Mouse (Mus musculus) small intestine, adult 2 months (tissue): ENCODE measurements around the gene Clca3a2. TPM values are rescaled to one million over a fixed set of nuclear protein-coding genes. Genes with fewer than 3 reads are reported as not detected.
"Not testable (repeated sequence)": the region's sequence is repeated elsewhere in the genome, so short reads cannot be mapped to it uniquely, and the experiment has no call there.

Experiments used
- H3K27ac ChIP-seq: fragments of 200-500 bp; 2 replicates; pipeline ENCODE4 v1.5.1; 2012; ENCODE audit warnings: low read depth, low read length, control low read depth, inconsistent platforms; ENCODE audit not compliant: insufficient read depth
- H3K27me3 ChIP-seq: fragments of 200-500 bp; 2 replicates; pipeline ENCODE4 v1.6.1; 2012; ENCODE audit warnings: mild to moderate bottlenecking, moderate library complexity, low read length, inconsistent platforms; ENCODE audit not compliant: control insufficient read depth, insufficient read depth
- H3K36me3 ChIP-seq: fragments of 200-500 bp; 2 replicates; pipeline ENCODE4 v1.6.1; 2012; ENCODE audit warnings: mild to moderate bottlenecking, low read length, control low read depth, inconsistent platforms; ENCODE audit not compliant: control insufficient read depth, insufficient read depth
- H3K4me1 ChIP-seq: fragments of 200-500 bp; 2 replicates; pipeline ENCODE4 v1.6.1; 2012; ENCODE audit warnings: low read length, inconsistent platforms, mixed read lengths; ENCODE audit not compliant: control insufficient read depth, insufficient read depth, insufficient read length
- H3K4me3 ChIP-seq: fragments of 200-500 bp; 2 replicates; pipeline ENCODE4 v1.5.1; 2012; ENCODE audit warnings: low read depth, mild to moderate bottlenecking, control low read depth, inconsistent platforms, low read length, moderate library complexity
- CTCF ChIP-seq: fragments of 200-500 bp; IDR thresholded peaks from 2 replicates; pipeline ENCODE4 v1.5.1; 2012; ENCODE audit warnings: low read depth, mild to moderate bottlenecking, control low read depth, inconsistent platforms, low read length, moderate library complexity, mixed read lengths; ENCODE audit not compliant: insufficient replicate concordance, insufficient read length; ENCODE audit errors: extremely low read depth
- POLR2A ChIP-seq: fragments of 200-500 bp; IDR thresholded peaks from 2 replicates; pipeline ENCODE4 v1.6.1; 2012; ENCODE audit warnings: low read depth, mild to moderate bottlenecking, control low read depth, inconsistent platforms, low read length, moderate library complexity
- WGBS: fragments of 180-500 bp; shearing (Covaris S2); methylation state at CpG from one replicate; pipeline ENCODE4 v1.1.7; 2018; 5-methylcytosine and 5-hydroxymethylcytosine counted together
- polyA plus RNA-seq: library from polyadenylated mRNA; depleted of rRNA; stranded (reverse); fragments of >200 nt; gene quantifications from 2 replicates; pipeline ENCODE4 v1.2.3, GENCODE M21; 2012

Gene Clca3a2
- polyA plus RNA-seq, 1 experiment = 4.4 TPM

DNA sequence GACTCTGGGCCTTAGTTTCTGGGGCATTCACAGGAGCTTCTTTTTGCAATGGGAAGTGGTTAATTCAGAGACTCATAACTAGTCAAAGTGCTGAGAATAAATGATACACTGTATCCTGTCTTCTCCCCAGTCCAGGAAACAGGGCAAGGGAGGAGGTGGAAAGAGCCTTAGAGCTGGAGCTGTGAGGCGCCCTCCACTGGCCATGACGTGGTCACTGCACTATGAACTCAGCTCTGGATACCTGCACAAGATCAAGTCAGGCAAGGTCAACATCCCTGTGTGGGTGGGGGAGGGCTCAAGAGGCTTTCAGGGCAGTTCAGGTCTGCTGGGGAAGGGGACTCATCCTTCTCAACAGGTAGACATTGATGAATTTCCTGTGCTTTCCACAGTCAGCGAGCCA is 7.5 kb downstream of the Clca3a2 start:
- TF ChIP-seq CTCF (peak; percentile 47; the same call in 1 of the 2 replicates), POLR2A (no peak)
- Histone ChIP-seq H3K27me3 (no peaks in the 10 kb centered on the region), H3K27ac (no peak overlapping the region), H3K4me3 (no peak overlapping the region), H3K36me3 (peaks cover 7% of the 10 kb centered on the region; the same call in 1 of the 2 replicates), H3K4me1 (no peaks in the 10 kb centered on the region)
- WGBS = 44% methylated on average over 3 of the region's 3 CpGs

DNA sequence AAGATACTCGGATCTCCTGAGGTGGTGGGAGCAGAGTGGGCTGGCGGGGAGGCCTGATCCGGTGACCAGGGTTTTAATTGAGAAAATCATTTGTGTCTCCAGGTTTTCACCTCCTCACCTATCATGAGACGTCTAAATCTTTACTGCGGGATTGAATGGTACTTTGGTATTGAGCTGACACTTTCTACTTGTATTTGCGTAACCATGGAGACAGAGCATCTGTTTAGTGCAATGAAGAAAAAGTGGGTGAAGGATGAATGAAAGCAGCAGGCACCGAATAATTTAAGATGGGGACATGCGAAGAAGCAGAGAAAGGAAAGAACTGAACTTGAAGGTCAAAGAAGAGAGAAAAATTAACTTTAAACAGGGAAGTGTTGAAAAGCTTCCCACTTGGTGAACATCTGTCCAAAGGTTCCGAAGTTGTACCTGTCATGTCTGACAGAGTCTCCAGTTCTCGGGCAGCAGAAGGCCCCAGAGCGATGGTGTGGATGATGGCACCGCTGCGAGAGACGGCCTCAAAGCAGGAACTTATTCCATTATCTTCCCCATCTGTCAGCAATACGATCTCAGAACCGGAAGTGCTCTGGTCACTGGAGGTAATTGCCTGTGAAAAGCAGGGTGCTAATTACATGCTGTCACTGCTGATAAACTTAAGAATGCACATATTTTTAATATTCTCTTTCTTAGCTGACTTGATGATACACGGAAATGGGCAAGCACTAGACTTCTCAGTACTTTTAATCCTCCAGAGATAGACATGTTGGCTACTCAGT is 11.0 kb downstream of the Clca3a2 start:
- not testable (repeated sequence) for H3K36me3 ChIP-seq, H3K4me3 ChIP-seq, H3K27ac ChIP-seq, H3K27me3 ChIP-seq, H3K4me1 ChIP-seq
- WGBS = 79% methylated on average over 16 of the region's 17 CpGs

DNA sequence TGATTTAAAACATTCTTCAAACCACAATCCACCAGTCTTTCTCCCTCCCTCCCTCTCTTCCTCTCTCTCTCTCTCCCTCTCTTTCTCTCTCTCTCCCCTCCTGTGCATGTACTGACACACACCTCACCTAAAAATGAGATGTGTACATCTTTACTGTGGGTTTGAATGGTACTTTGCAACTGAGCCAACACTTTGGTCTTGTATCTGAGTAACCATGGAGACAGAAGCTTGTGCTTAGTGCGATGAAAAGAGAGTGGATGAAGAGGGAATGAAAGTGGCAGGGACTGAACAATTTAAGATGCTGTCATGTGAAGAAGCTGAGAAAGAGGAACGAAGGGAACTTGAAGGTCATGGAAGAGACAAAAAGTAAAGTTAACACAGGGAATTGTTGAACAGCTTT is 12.7 kb downstream of the Clca3a2 start:
- 85% methylated on average over 2 of the region's 2 CpGs for WGBS
- not testable (repeated sequence) for H3K4me1 ChIP-seq, H3K4me3 ChIP-seq

DNA sequence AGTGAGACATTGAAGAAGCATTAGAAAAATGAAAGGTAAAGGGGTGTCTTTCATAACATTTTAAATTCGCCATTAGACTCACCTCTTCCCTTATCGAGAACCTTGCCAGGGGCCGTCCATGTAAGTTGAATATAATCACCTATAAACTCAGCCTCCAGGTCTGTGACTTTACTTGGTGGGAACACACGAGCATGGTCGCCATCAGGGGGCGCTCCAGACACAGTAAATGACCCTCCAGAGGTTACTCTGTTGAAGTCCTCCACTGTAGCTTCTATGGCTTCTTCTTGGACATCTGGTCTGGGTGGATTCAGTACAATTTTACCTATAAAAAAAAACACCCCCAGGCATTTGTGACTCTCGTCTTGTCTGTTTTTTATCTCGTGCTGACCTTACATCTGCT is 17.4 kb downstream of the Clca3a2 start:
- 43% methylated on average over 8 of the region's 8 CpGs for WGBS
- TF ChIP-seq CTCF (peak; percentile 53; the same call in 1 of the 2 replicates), POLR2A (no peak)
- Histone ChIP-seq H3K36me3 (peaks cover 3% of the 10 kb centered on the region; the same call in 1 of the 2 replicates), H3K27ac (no peak overlapping the region), H3K4me1 (peaks cover 5% of the 10 kb centered on the region; the same call in 1 of the 2 replicates), H3K4me3 (no peak overlapping the region), H3K27me3 (no peaks in the 10 kb centered on the region)

More for the DNA sequence above, 12.7 kb downstream of the Clca3a2 start:
- not testable (repeated sequence) for H3K36me3 ChIP-seq, H3K27ac ChIP-seq, H3K27me3 ChIP-seq

DNA sequence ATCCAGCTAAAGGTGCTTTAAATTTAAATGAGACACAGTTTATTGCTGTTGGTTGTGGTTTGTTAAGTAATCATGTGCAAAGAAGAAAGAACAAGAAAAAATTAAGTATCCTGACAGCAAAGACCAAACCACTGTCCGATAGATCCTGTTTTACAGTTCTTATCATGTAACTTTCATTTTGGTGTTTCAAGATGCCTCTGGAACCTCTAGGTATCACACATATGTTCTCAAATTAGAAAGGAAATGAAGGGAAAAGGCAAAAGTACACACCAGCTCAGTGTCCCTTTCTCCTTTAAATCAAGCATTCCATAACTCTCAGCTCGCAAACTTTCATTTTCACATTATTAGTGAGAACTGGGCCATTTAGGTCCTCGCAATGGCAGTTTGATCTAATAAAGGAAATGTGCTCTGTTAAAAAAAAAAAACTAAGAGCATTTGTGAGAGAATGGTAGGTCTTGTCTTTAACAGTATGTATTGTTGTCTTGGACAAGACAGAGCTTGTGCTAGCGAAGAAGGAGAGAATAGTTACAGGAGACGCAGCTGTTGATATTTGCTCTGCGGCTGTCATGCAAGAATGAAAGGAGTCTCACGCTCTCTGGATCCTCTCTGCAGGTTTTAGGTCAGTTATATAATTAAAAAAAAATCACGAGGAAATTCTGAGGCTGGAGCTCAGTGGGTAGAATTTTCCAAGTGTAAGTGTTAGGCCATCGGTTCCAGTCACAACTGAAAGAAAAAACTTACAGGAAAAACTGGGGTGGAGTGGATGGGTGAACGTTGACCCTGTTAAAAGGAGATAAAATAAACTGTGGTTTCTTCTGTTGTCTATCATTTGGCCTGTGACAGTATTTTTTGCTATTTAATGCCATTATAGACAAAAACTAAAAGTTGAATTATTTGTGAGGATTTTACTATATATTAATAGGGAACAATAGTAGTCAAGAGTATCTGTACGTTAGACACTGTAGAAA is 33.8 kb downstream of the Clca3a2 start:
- TF ChIP-seq POLR2A (no peak), CTCF (no peak)
- no peak overlapping the region for H3K27ac ChIP-seq
- peaks cover 5% of the 10 kb centered on the region; the same call in 1 of the 2 replicates for H3K36me3 ChIP-seq
- no peaks in the 10 kb centered on the region for H3K27me3 ChIP-seq
- no peaks in the 10 kb centered on the region for H3K4me1 ChIP-seq
- 79% methylated on average over 11 of the region's 11 CpGs for WGBS
- H3K4me3 ChIP-seq = no peak overlapping the region

DNA sequence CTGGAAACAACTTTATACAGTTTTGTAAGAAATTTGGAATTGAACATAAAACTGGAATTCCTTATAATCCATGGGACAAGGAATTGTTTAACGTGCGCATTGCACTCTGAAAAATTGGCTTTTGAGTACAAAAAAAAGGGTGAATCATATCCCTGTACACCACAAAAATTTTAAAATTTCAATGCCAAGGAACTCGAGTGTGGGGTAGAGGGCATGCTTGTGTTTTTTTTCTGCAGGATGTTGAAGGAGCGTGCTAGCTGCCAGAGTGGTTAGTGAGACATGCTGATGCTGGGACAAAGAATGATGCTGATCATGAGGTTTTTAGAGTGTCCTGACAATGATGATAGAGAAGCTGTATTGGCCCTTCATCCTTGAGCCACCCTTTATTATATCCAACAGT is 54.1 kb downstream of the Clca3a2 start:
- TF ChIP-seq POLR2A (no peak), CTCF (no peak)
- Histone ChIP-seq H3K4me3 (no peak overlapping the region), H3K4me1 (peaks cover 4% of the 10 kb centered on the region; the same call in 1 of the 2 replicates), H3K27me3 (no peaks in the 10 kb centered on the region), H3K36me3 (no peaks in the 10 kb centered on the region), H3K27ac (no peak overlapping the region)
- 89% methylated on average over 4 of the region's 4 CpGs for WGBS

DNA sequence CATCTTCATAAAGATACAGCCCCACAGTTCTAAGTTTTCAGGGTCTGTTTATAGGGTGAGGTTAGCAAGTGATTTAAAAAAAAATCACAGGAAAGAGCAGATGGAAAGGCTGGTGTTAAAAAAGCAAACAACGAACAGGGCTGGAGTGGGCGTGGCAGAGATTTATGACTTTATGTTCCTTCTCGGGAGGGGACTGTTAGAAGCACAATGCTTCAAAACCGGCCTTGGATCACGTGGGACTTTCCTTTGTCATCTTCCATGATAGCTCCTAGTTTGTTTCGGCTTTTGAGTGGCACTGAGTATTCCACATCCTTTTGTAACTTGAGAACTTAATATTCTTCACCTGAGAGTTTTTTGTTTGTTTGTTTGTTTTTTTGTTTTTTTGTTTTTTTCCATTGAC is 57.8 kb downstream of the Clca3a2 start:
- Histone ChIP-seq H3K36me3 (0 out of 2 replicates have a peak, but pooled peaks cover 1% of the 10 kb centered on the region), H3K4me1 (peaks cover 4% of the 10 kb centered on the region; the same call in 1 of the 2 replicates), H3K4me3 (no peak overlapping the region), H3K27ac (peak overlapping the region; percentile 75), H3K27me3 (no peaks in the 10 kb centered on the region)
- WGBS = 10% methylated on average over 6 of the region's 6 CpGs
- TF ChIP-seq CTCF = no peak
- no peak for TF ChIP-seq POLR2A
